Mouse (Mus musculus): ENCODE data around the gene Kmt2c.

- no peak for TF ChIP-seq POLR2A (IDR thresholded peaks at IDR 0.05; ENCODE audit: control insufficient read depth in 1 of 2, insufficient read depth in 1 of 2, low read depth in 1 of 2, low read length in 2 of 2, poor library complexity in 1 of 2)
- TF ChIP-seq BHLHE40 (IDR thresholded peaks at IDR 0.05; ENCODE audit: borderline replicate concordance, low read depth, low read length), result no peak
Observed at GRCm38 (mm10) chr5:25496652-25497051, 1.9 kb downstream of the Kmt2c start.
